Mouse (Mus musculus) myocyte (in vitro differentiated cells): ENCODE results near the gene Yap1.

Source experiments
- E2F4 ChIP-seq: IDR thresholded peaks from one replicate; pipeline ENCODE4 v1.6.1; 2011; ENCODE audit warnings: mild to moderate bottlenecking, control low read depth, moderate library complexity; ENCODE audit not compliant: insufficient read depth
- POLR2A ChIP-seq: IDR thresholded peaks from one replicate; pipeline ENCODE4 v1.6.1; 2011; ENCODE audit warnings: low read depth, mild to moderate bottlenecking, control low read depth, moderate library complexity; ENCODE audit not compliant: insufficient read length
- TCF12 ChIP-seq: IDR thresholded peaks from one replicate; pipeline ENCODE4 v1.6.1; 2011; ENCODE audit warnings: mild to moderate bottlenecking, control low read depth; ENCODE audit not compliant: poor library complexity, insufficient read depth, severe bottlenecking

GRCm38 (mm10) chr9:8017253-8017913 lies 13.0 kb upstream of the Yap1 start:
- TF ChIP-seq POLR2A (no peak), TCF12 (no peak), E2F4 (no peak)
